Mouse (Mus musculus): ENCODE measurements around the gene Rgs14. TPM values are rescaled to one million over a fixed set of nuclear protein-coding genes. Genes with fewer than 3 reads are reported as not detected.

Gene Rgs14
- total RNA-seq (2018; cell fraction: chromatin; rRNA removed) = 10 to 100 TPM in 18 of 26 experiments, 1 to 10 TPM in 8; 1.8 to 41.4 (median 18.9) TPM
- total RNA-seq (2018; cell fraction: cytosol; rRNA removed) = 10 to 100 TPM in 12 of 26 experiments, 1 to 10 TPM in 14; 2.5 to 20.8 (median 8.3) TPM
- total RNA-seq (2018; cell fraction: nucleus; rRNA removed) = 10 to 100 TPM in 20 of 26 experiments, 1 to 10 TPM in 6; 3.7 to 37.4 (median 18.9) TPM
- 3.6 to 11.3 TPM (median 8.4 TPM) in 3 replicates for polyA plus RNA-seq (2018)

- Histone ChIP-seq H3K36me3 (ENCODE audit: inconsistent target) (no peaks in the 10 kb centered on the region), H3K27ac (peak within 1 kb of the TSS; percentile 94), H3K4me3 (ENCODE audit: inconsistent target) (peak within 1 kb of the TSS; percentile 73), H3K79me2 (ENCODE audit: inconsistent target) (peaks cover 50% of the 10 kb centered on the region)
- WGBS (ENCODE audit: missing documents) = 0% methylated on average over 11 of the region's 13 CpGs
Measured at GRCm38 (mm10) chr13:55369531-55370114, at the start of gene Rgs14. Rgs14 (plus strand) TSS chr13:55369732.

GRCm38 (mm10) chr13:55319931-55320533 is 49.5 kb upstream of the Rgs14 start, which contains the start of gene Prelid1:
Prelid1 (plus strand) TSS chr13:55320500.
- Histone ChIP-seq H3K27ac (peak within 1 kb of the TSS; percentile 78), H3K4me3 (ENCODE audit: inconsistent target) (peak within 1 kb of the TSS; percentile 86), H3K79me2 (ENCODE audit: inconsistent target) (peaks cover 63% of the 10 kb centered on the region), H3K36me3 (ENCODE audit: inconsistent target) (peaks cover 21% of the 10 kb centered on the region; the same call in 1 of the 2 replicates)
- 86% methylated on average over 4 of the region's 4 CpGs for WGBS (ENCODE audit: missing documents)

GRCm38 (mm10) chr13:55321434-55322129 is 48.0 kb upstream of the Rgs14 start, which contains the start of gene Rab24:
Rab24 (minus strand) TSS chr13:55321946.
- Histone ChIP-seq H3K36me3 (ENCODE audit: inconsistent target) (peaks cover 17% of the 10 kb centered on the region; the same call in 1 of the 2 replicates), H3K79me2 (ENCODE audit: inconsistent target) (peaks cover 52% of the 10 kb centered on the region), H3K27ac (peak within 1 kb of the TSS; percentile 85), H3K4me3 (ENCODE audit: inconsistent target) (peak within 1 kb of the TSS; percentile 97)
- WGBS (ENCODE audit: missing documents) = under 1% methylated on average over 73 of the region's 73 CpGs

- H3K36me3 ChIP-seq (ENCODE audit: inconsistent target) = peaks cover 17% of the 10 kb centered on the region; the same call in 1 of the 2 replicates
- WGBS (ENCODE audit: missing documents) = 3% methylated on average over 31 of the region's 31 CpGs
- H3K27ac ChIP-seq = peak overlapping the region; percentile 85
- peaks cover 49% of the 10 kb centered on the region for H3K79me2 ChIP-seq (ENCODE audit: inconsistent target)
- H3K4me3 ChIP-seq (ENCODE audit: inconsistent target) = peak overlapping the region; percentile 97
Measured at GRCm38 (mm10) chr13:55322130-55322825, 47.3 kb upstream of the Rgs14 start.

GRCm38 (mm10) chr13:55325596-55325995 is 43.9 kb upstream of the Rgs14 start:
- H3K4me3 ChIP-seq (ENCODE audit: inconsistent target) = no peak overlapping the region
- H3K36me3 ChIP-seq (ENCODE audit: inconsistent target) = peaks cover 14% of the 10 kb centered on the region; the same call in 1 of the 2 replicates
- WGBS (ENCODE audit: missing documents) = 92% methylated on average over 11 of the region's 11 CpGs
- H3K79me2 ChIP-seq (ENCODE audit: inconsistent target) = peaks cover 43% of the 10 kb centered on the region
- H3K27ac ChIP-seq = no peak overlapping the region

DNA sequence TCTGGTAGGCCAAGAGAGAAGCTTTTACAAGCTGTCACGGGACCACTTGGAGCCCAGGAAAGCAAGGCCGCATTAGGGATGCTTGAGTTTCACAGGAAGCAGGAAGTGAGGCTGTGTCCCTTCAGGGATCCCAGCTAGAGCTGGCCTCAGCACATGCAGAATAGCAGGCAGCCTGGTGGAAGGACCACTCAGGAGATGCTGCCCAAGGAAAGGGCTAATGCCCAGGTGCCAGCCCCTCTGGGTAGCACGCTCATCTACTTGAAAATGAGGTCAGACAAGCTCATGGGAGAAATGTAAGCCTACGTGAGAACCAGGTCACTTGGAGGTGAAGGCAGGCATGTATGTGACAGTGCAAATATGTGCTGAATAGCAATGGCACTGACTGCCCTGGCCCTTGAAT is 42.4 kb upstream of the Rgs14 start:
- peaks cover 30% of the 10 kb centered on the region for H3K79me2 ChIP-seq (ENCODE audit: inconsistent target)
- peaks cover 14% of the 10 kb centered on the region; the same call in 1 of the 2 replicates for H3K36me3 ChIP-seq (ENCODE audit: inconsistent target)
- H3K4me3 ChIP-seq (ENCODE audit: inconsistent target) = no peak overlapping the region
- no peak overlapping the region for H3K27ac ChIP-seq
- WGBS (ENCODE audit: missing documents) = 77% methylated on average over 4 of the region's 4 CpGs

GRCm38 (mm10) chr13:55327633-55328032 is 41.9 kb upstream of the Rgs14 start:
- H3K4me3 ChIP-seq (ENCODE audit: inconsistent target) = no peak overlapping the region
- H3K36me3 ChIP-seq (ENCODE audit: inconsistent target) = peaks cover 14% of the 10 kb centered on the region; the same call in 1 of the 2 replicates
- 2% methylated on average over 5 of the region's 8 CpGs for WGBS (ENCODE audit: missing documents)
- H3K27ac ChIP-seq = no peak overlapping the region
- H3K79me2 ChIP-seq (ENCODE audit: inconsistent target) = peaks cover 25% of the 10 kb centered on the region

DNA sequence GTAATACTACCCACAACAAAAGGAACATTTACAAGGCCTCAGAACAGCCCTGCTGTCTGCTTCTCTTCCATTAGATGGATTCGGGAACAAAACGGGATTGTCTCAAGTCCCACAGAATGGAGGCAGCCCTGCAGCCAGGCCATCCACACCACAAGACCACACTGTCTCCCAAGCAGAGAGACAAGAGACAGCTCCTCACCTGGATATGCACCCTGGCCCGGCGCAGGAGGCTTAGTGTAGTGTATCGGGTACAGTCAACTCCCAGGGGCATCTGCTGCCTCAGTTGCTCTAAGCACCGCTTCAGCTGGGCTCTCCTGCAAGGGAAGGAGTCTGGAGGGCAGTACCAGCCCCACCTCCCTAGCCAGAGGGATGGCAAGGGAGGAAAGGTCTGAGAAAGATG is 41.4 kb upstream of the Rgs14 start:
- Histone ChIP-seq H3K36me3 (ENCODE audit: inconsistent target) (peaks cover 14% of the 10 kb centered on the region; the same call in 1 of the 2 replicates), H3K4me3 (ENCODE audit: inconsistent target) (no peak overlapping the region), H3K79me2 (ENCODE audit: inconsistent target) (peaks cover 20% of the 10 kb centered on the region), H3K27ac (no peak overlapping the region)
- WGBS (ENCODE audit: missing documents) = 97% methylated on average over 6 of the region's 6 CpGs

DNA sequence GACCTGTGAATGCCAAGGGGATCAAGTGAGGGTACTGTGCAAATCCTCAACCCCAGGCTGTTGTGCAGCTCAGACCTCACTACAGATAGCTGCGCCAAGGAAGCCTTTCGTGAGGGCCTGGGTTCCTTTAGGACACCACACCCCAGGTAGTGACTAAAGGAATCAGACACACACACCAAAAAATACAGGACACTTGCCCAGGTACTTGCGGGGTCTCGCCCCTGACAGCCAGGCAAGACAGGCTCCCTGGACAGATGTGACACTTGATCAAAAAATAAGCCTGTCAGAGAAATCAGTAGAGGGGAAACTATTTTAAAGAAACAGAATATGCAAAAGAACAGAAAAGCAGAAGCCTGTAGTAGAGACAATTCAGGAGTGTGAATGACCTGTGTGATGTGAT is 40.9 kb upstream of the Rgs14 start:
- no peak overlapping the region for H3K27ac ChIP-seq
- peaks cover 15% of the 10 kb centered on the region for H3K79me2 ChIP-seq (ENCODE audit: inconsistent target)
- peak overlapping the region; percentile 44; the same call in 1 of the 2 replicates for H3K4me3 ChIP-seq (ENCODE audit: inconsistent target)
- 96% methylated on average over 4 of the region's 4 CpGs for WGBS (ENCODE audit: missing documents)
- peaks cover 10% of the 10 kb centered on the region; the same call in 1 of the 2 replicates for H3K36me3 ChIP-seq (ENCODE audit: inconsistent target)

- Histone ChIP-seq H3K4me3 (ENCODE audit: inconsistent target) (peak overlapping the region; percentile 44), H3K79me2 (ENCODE audit: inconsistent target) (peaks cover 10% of the 10 kb centered on the region), H3K36me3 (ENCODE audit: inconsistent target) (peaks cover 4% of the 10 kb centered on the region; the same call in 1 of the 2 replicates), H3K27ac (0 out of 2 replicates have a peak overlapping the region, but pooled peaks have one; percentile 8)
- 0% methylated on average over 21 of the region's 29 CpGs for WGBS (ENCODE audit: missing documents)
Measured at GRCm38 (mm10) chr13:55329109-55329682, 40.3 kb upstream of the Rgs14 start.

GRCm38 (mm10) chr13:55329683-55330566 is 39.6 kb upstream of the Rgs14 start, which contains the start of gene Mxd3:
Mxd3 (minus strand) TSS chr13:55329823.
- Histone ChIP-seq H3K4me3 (ENCODE audit: inconsistent target) (peak within 1 kb of the TSS; percentile 44), H3K79me2 (ENCODE audit: inconsistent target) (peaks cover 6% of the 10 kb centered on the region; the same call in 1 of the 2 replicates), H3K27ac (peak within 1 kb of the TSS; percentile 65), H3K36me3 (ENCODE audit: inconsistent target) (no peaks in the 10 kb centered on the region)
- under 1% methylated on average over 53 of the region's 82 CpGs for WGBS (ENCODE audit: missing documents)

DNA sequence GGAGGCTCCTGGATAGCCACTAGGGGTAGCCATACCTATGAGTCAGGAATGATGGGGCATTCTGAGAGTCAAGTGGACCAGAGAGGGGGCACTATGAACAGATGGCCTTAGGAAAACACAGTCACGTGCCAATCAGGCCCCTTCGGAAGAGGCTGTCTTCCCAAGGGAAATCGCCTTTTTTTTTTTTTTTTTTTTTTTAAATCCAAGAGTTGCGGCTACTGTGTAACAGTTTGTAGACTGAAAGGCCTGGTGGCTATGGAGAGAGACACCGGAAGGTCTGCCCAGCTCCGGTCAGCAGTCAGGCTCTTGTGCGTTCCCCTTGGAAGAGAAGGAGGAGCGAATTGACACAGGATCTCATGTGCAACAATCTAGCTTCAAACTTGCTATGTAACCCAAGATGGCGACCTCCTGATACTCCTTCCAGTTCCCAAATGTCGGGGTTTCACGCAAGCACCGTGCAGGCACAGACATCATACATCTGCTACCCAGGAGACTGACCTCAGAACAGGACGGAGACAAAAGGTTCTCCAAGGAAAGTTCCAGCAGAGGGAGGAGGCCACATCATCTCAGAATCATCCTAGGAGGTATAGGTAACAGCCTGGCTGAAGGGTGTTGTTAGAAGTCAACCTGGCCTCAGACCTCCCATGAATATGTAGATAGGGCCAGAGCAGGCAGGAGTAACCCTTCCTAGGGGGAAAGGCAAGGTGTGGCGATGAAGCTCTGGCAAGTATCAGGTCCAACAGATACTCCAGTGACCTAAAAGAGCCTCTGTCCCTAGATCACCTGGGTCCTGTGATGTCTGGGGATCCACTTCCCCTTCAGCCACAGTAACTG is 38.7 kb upstream of the Rgs14 start:
- no peaks in the 10 kb centered on the region for H3K36me3 ChIP-seq (ENCODE audit: inconsistent target)
- peak overlapping the region; percentile 30 for H3K4me3 ChIP-seq (ENCODE audit: inconsistent target)
- WGBS (ENCODE audit: missing documents) = 84% methylated on average over 13 of the region's 14 CpGs
- H3K79me2 ChIP-seq (ENCODE audit: inconsistent target) = peaks cover 6% of the 10 kb centered on the region; the same call in 1 of the 2 replicates
- peak overlapping the region; percentile 65 for H3K27ac ChIP-seq
